11 mouse cellular contexts compared by ENCODE assay signal in genomic region chrX:96107427-96108291, GRCm38 (mm10). TPM values are rescaled to one million over a fixed set of nuclear protein-coding genes. Genes with fewer than 3 reads are reported as not detected.
DNase-seq lines count a peak whose midpoint lies in the region; ATAC-seq and TF ChIP-seq lines count a peak whose summit lies in the region.
"Had no signal": no experiment of that assay in that cellular context is flagged by ENCODE, and none has a peak within 500 bp of the region (broad histone marks: within the 10 kb centered on the region; RNA-seq: fewer than 3 reads in every experiment).

No protein-coding gene starts in this region.

- peak; percentile 68 for DNase-seq in 416B (ENCODE audit: low read depth)
- DNase-seq in Patski (ENCODE audit: low read depth, low spot score): no peak
- DNase-seq in gastrocnemius, adult 2 months: peak; percentile 65
- peak; percentile 55 for DNase-seq in kidney, postnatal 10 days
- no peak for DNase-seq in hindbrain, embryonic 10.5 days (ENCODE audit: low spot score)
- DNase-seq in liver, embryonic 11.5 days (ENCODE audit: low spot score): no peak
- no peak for DNase-seq in retina, postnatal 1 day
- DNase-seq: liver, embryonic 13.5 days; right cerebral cortex, adult 18-20 months had no signal

- 73% methylated on average over 3 of the region's 3 CpGs for WGBS in hindbrain, embryonic 10.5 days
- 64% methylated on average over 3 of the region's 3 CpGs for WGBS in liver, embryonic 11.5 days

- H3K36me3 ChIP-seq in hindbrain, embryonic 10.5 days: 0 out of 2 replicates have a peak, but pooled peaks cover 3% of the 10 kb centered on the region
- no peaks in the 10 kb centered on the region for H3K36me3 ChIP-seq in liver, embryonic 11.5 days (ENCODE audit: control insufficient read depth, insufficient read depth, low read length)
- H3K36me3 ChIP-seq: liver, embryonic 13.5 days had no signal

- no peak overlapping the region for H3K4me2 ChIP-seq in liver, embryonic 11.5 days
- H3K4me2 ChIP-seq: liver, embryonic 13.5 days had no signal

- CTCF ChIA-PET in Patski (lab: Charles Lee): interaction anchor here (1.2 to 1.4 kb wide), 2 partner anchors 14 to 39 kb away, joined by 3 to 7 read pairs; no protein-coding TSS in a partner anchor

- peak; percentile 91 for ATAC-seq in Patski
- no peak for ATAC-seq in liver, embryonic 11.5 days (replicated peaks; ENCODE audit: low FRiP score)
- ATAC-seq: activated CD4-positive, CD25-positive, alpha-beta regulatory T cell, adult 4 months; forebrain, embryonic 16.5 days had no signal

- H3K9ac ChIP-seq in liver, embryonic 11.5 days (ENCODE audit: low read depth, low read length): no peak overlapping the region
- H3K9ac ChIP-seq: liver, embryonic 13.5 days had no signal

- H3K4me1 ChIP-seq in hindbrain, embryonic 10.5 days (replicated peaks): no peaks in the 10 kb centered on the region
- no peaks in the 10 kb centered on the region for H3K4me1 ChIP-seq in liver, embryonic 11.5 days (replicated peaks; ENCODE audit: control insufficient read depth, insufficient read depth, low read length)
- H3K4me1 ChIP-seq: liver, embryonic 13.5 days had no signal

- no peaks in the 10 kb centered on the region for H3K9me3 ChIP-seq in hindbrain, embryonic 10.5 days
- H3K9me3 ChIP-seq in liver, embryonic 11.5 days (ENCODE audit: control insufficient read depth, low read length): no peaks in the 10 kb centered on the region
- H3K9me3 ChIP-seq: liver, embryonic 13.5 days had no signal

- POLR2A ChIA-PET in Patski (lab: Charles Lee): interaction anchor here (0.7 to 1.5 kb wide), 2 partner anchors 11 to 14 kb away, joined by 4 read pairs; no protein-coding TSS in a partner anchor

- H3K27me3 ChIP-seq in Patski: no peaks in the 10 kb centered on the region
- H3K27me3 ChIP-seq in hindbrain, embryonic 10.5 days (ENCODE audit: insufficient read depth, poor library complexity, severe bottlenecking): no peaks in the 10 kb centered on the region
- H3K27me3 ChIP-seq in liver, embryonic 11.5 days (replicated peaks; ENCODE audit: control insufficient read depth, insufficient read depth, low read length): no peaks in the 10 kb centered on the region
- H3K27me3 ChIP-seq: liver, embryonic 13.5 days had no signal

- intact Hi-C loops in gastrocnemius, adult 2 months (cut with DNase I): no loop called here

- in situ Hi-C loops in Patski (cut with MboI; ENCODE audit: low pct_unique_long_range_greater_than_20kb): no loop called here

- TF ChIP-seq CTCF in Patski (IDR thresholded peaks at IDR 0.05): no peak
- no peak for TF ChIP-seq CTCF in gastrocnemius, adult 2 months (IDR thresholded peaks at IDR 0.05)

- H3K27ac ChIP-seq in gastrocnemius, adult 2 months: peak overlapping the region; percentile 74
- H3K27ac ChIP-seq in hindbrain, embryonic 10.5 days: no peak overlapping the region
- H3K27ac ChIP-seq in liver, embryonic 11.5 days (ENCODE audit: low read depth, low read length): no peak overlapping the region
- H3K27ac ChIP-seq: liver, embryonic 13.5 days had no signal

- H3K4me3 ChIP-seq in gastrocnemius, adult 2 months: no peak overlapping the region; the same call in 1 of the 2 replicates
- H3K4me3 ChIP-seq in hindbrain, embryonic 10.5 days: no peak overlapping the region
- no peak overlapping the region for H3K4me3 ChIP-seq in liver, embryonic 11.5 days (ENCODE audit: low read depth, low read length)
- H3K4me3 ChIP-seq: liver, embryonic 13.5 days had no signal

RNA-seq across cellular contexts. Expression of gene Msn, which starts 11.8 kb away (rescaled TPM):
- 459 TPM for polyA plus RNA-seq in Patski (2021)
- total RNA-seq in gastrocnemius, adult 2 months (2021): 10 to 100 TPM; 23.3 to 33.8 TPM
- 122 and 128 TPM in 2 replicates for polyA plus RNA-seq in hindbrain, embryonic 10.5 days (2016; fragmentation: Nextera tagmentation; extraction: Ambion mirVana)
- polyA plus RNA-seq in liver, embryonic 11.5 days (2014; fragmentation: Nextera tagmentation; extraction: Ambion mirVana): 116 and 131 TPM in 2 replicates

Comparison
In these comparisons a context has a peak if more than half of its experiments do, and no peak if none do; other contexts are left out.
1. DNase-seq: peak in 416B (single experiment), gastrocnemius, adult 2 months (single experiment) and kidney, postnatal 10 days (single experiment); none in Patski (single experiment), hindbrain, embryonic 10.5 days (single experiment), liver, embryonic 11.5 days (single experiment) and retina, postnatal 1 day (single experiment).